ENCODE assay signal across 25 mouse cellular contexts in the genomic region with DNA sequence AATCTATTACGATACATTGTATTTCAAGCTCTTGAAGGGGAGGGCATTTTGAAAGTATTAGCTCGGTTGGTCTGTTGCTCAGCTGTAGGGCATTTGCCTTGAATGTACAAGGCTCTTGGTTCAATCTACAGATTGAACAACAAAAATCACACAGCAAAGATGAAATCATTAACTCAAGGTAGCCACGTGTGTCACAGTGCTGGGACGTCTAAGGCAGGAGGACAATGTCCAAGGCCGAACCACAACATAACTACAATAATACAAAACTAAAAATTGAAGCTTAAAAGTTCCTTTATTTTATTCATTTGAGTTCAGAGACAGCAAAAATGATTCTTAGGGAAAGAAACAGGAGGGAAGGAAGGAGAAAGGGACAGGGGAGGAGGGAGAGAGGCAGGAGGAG. TPM values are rescaled to one million over a fixed set of nuclear protein-coding genes. Genes with fewer than 3 reads are reported as not detected.
A peak's percentile ranks its signal among the peaks of the same experiment; 100 is the strongest.
DNase-seq lines count a peak whose midpoint lies in the region; ATAC-seq lines count a peak whose summit lies in the region.
"Had no signal": no experiment of that assay in that cellular context is flagged by ENCODE, and none has a peak within 500 bp of the region (broad histone marks: within the 10 kb centered on the region; RNA-seq: fewer than 3 reads in every experiment).

No protein-coding gene starts in this region.

- no peak overlapping the region for H3K9ac ChIP-seq in hindbrain, embryonic 11.5 days (ENCODE audit: low read depth, low read length)
- H3K9ac ChIP-seq in kidney, embryonic 14.5 days (ENCODE audit: low read depth, low read length): no peak overlapping the region
- H3K9ac ChIP-seq in neural tube, embryonic 15.5 days (replicated peaks): no peak overlapping the region
- H3K9ac ChIP-seq: heart, embryonic 15.5 days; kidney, embryonic 15.5 days; limb, embryonic 13.5 days; liver, embryonic 15.5 days; lung, embryonic 15.5 days; neural tube, embryonic 12.5 days had no signal

- 94% methylated on average over 5 of the region's 5 CpGs for WGBS in hindbrain, embryonic 10.5 days
- 91% methylated on average over 5 of the region's 5 CpGs for WGBS in hindbrain, embryonic 11.5 days
- WGBS in kidney, embryonic 14.5 days: 94% methylated on average over 5 of the region's 5 CpGs
- WGBS in neural tube, embryonic 15.5 days: 92% methylated on average over 5 of the region's 5 CpGs

- peak overlapping the region; percentile 16; the same call in 1 of the 2 replicates for H3K4me3 ChIP-seq in hindbrain, embryonic 10.5 days
- H3K4me3 ChIP-seq in hindbrain, embryonic 11.5 days (ENCODE audit: low read depth, low read length): no peak overlapping the region
- H3K4me3 ChIP-seq in kidney, embryonic 14.5 days (ENCODE audit: low read length): no peak overlapping the region
- H3K4me3 ChIP-seq in megakaryocyte, embryonic 14.5 days (replicated peaks): peak overlapping the region; percentile 33
- no peak overlapping the region for H3K4me3 ChIP-seq in neural tube, embryonic 15.5 days (replicated peaks)
- H3K4me3 ChIP-seq: heart, adult 2 months; heart, embryonic 15.5 days; kidney, embryonic 15.5 days; limb, embryonic 13.5 days; liver, embryonic 15.5 days; lung, embryonic 15.5 days; midbrain, embryonic 13.5 days; neural tube, embryonic 12.5 days had no signal

- no peaks in the 10 kb centered on the region for H3K27me3 ChIP-seq in hindbrain, embryonic 10.5 days (ENCODE audit: insufficient read depth, poor library complexity, severe bottlenecking)
- no peaks in the 10 kb centered on the region for H3K27me3 ChIP-seq in hindbrain, embryonic 11.5 days (ENCODE audit: control insufficient read depth, insufficient read depth, low read length)
- no peaks in the 10 kb centered on the region for H3K27me3 ChIP-seq in kidney, embryonic 14.5 days (ENCODE audit: control insufficient read depth, insufficient read depth, low read length)
- no peaks in the 10 kb centered on the region for H3K27me3 ChIP-seq in megakaryocyte, embryonic 14.5 days (replicated peaks)
- no peaks in the 10 kb centered on the region for H3K27me3 ChIP-seq in neural tube, embryonic 15.5 days (replicated peaks)
- H3K27me3 ChIP-seq: heart, embryonic 15.5 days; kidney, embryonic 15.5 days; limb, embryonic 13.5 days; liver, embryonic 15.5 days; lung, embryonic 15.5 days; midbrain, embryonic 13.5 days; neural tube, embryonic 12.5 days had no signal

- H3K27ac ChIP-seq in hindbrain, embryonic 10.5 days: no peak overlapping the region
- no peak overlapping the region for H3K27ac ChIP-seq in hindbrain, embryonic 11.5 days (ENCODE audit: low read depth, low read length)
- H3K27ac ChIP-seq in kidney, embryonic 14.5 days (ENCODE audit: low read depth, low read length): no peak overlapping the region
- no peak overlapping the region for H3K27ac ChIP-seq in neural tube, embryonic 15.5 days (replicated peaks)
- H3K27ac ChIP-seq: heart, adult 2 months; heart, embryonic 15.5 days; kidney, embryonic 15.5 days; limb, embryonic 13.5 days; liver, embryonic 15.5 days; lung, embryonic 15.5 days; midbrain, embryonic 13.5 days; neural tube, embryonic 12.5 days had no signal

- no peak for DNase-seq in hindbrain, embryonic 10.5 days (ENCODE audit: low spot score)
- no peak for DNase-seq in hindbrain, embryonic 11.5 days (ENCODE audit: low spot score)
- DNase-seq in kidney, adult 8-10 months: peak; percentile 15 to 17
- no peak for DNase-seq in spleen, postnatal 4 days (ENCODE audit: low spot score in 2 of 2)
- DNase-seq: adrenal gland, postnatal 14 days; cerebellum, adult 11 months; cerebellum, adult 9-10 months; cerebellum, postnatal 36 days; heart, adult 2 months; heart, postnatal 36 days; kidney, postnatal 4 days; thymus, postnatal 4 days had no signal

- no peak for ATAC-seq in hindbrain, embryonic 11.5 days (ENCODE audit: low FRiP score)
- no peak for ATAC-seq in kidney, embryonic 14.5 days (ENCODE audit: low FRiP score, low TSS enrichment)
- ATAC-seq in megakaryocyte, adult 5-6 weeks (ENCODE audit: poor library complexity, severe bottlenecking): no peak
- ATAC-seq in neural tube, embryonic 15.5 days (ENCODE audit: low FRiP score): no peak
- ATAC-seq: CD4-positive, CD25-positive, alpha-beta regulatory T cell, adult 4 months; forebrain, embryonic 14.5 days; midbrain, embryonic 13.5 days had no signal

- peaks cover 27% of the 10 kb centered on the region for H3K4me1 ChIP-seq in hindbrain, embryonic 10.5 days (replicated peaks)
- H3K4me1 ChIP-seq in hindbrain, embryonic 11.5 days (replicated peaks; ENCODE audit: control insufficient read depth, insufficient read depth, low read length): no peaks in the 10 kb centered on the region
- peaks cover 7% of the 10 kb centered on the region; the same call in 1 of the 2 replicates for H3K4me1 ChIP-seq in kidney, embryonic 14.5 days (ENCODE audit: control insufficient read depth, insufficient read depth, low read length)
- peaks cover 49% of the 10 kb centered on the region for H3K4me1 ChIP-seq in megakaryocyte, embryonic 14.5 days
- peaks cover 39% of the 10 kb centered on the region for H3K4me1 ChIP-seq in neural tube, embryonic 15.5 days

- H3K9me3 ChIP-seq in hindbrain, embryonic 10.5 days: no peaks in the 10 kb centered on the region
- H3K9me3 ChIP-seq in hindbrain, embryonic 11.5 days (ENCODE audit: control insufficient read depth, low read length): no peaks in the 10 kb centered on the region
- no peaks in the 10 kb centered on the region for H3K9me3 ChIP-seq in kidney, embryonic 14.5 days (ENCODE audit: control insufficient read depth, low read length)
- H3K9me3 ChIP-seq in megakaryocyte, embryonic 14.5 days: no peaks in the 10 kb centered on the region
- no peaks in the 10 kb centered on the region for H3K9me3 ChIP-seq in neural tube, embryonic 15.5 days (replicated peaks)
- H3K9me3 ChIP-seq: heart, embryonic 15.5 days; kidney, embryonic 15.5 days; limb, embryonic 13.5 days; liver, embryonic 15.5 days; lung, embryonic 15.5 days; midbrain, embryonic 13.5 days; neural tube, embryonic 12.5 days had no signal

- H3K36me3 ChIP-seq in hindbrain, embryonic 10.5 days: peaks cover 56% of the 10 kb centered on the region
- H3K36me3 ChIP-seq in hindbrain, embryonic 11.5 days (ENCODE audit: control insufficient read depth, insufficient read depth, low read length): 0 out of 2 replicates have a peak, but pooled peaks cover 6% of the 10 kb centered on the region
- peaks cover 22% of the 10 kb centered on the region; the same call in 1 of the 2 replicates for H3K36me3 ChIP-seq in kidney, embryonic 14.5 days (ENCODE audit: control insufficient read depth, insufficient read depth, low read length)
- H3K36me3 ChIP-seq in megakaryocyte, embryonic 14.5 days (replicated peaks; ENCODE audit: low read length): peaks cover 46% of the 10 kb centered on the region
- peaks cover 18% of the 10 kb centered on the region for H3K36me3 ChIP-seq in neural tube, embryonic 15.5 days

- H3K4me2 ChIP-seq in hindbrain, embryonic 11.5 days (replicated peaks; ENCODE audit: low read depth, low read length): no peak overlapping the region
- H3K4me2 ChIP-seq in kidney, embryonic 14.5 days (replicated peaks; ENCODE audit: low read depth, low read length): no peak overlapping the region
- 0 out of 2 replicates have a peak overlapping the region, but pooled peaks have one; percentile 3 for H3K4me2 ChIP-seq in neural tube, embryonic 15.5 days
- H3K4me2 ChIP-seq: heart, embryonic 15.5 days; kidney, embryonic 15.5 days; limb, embryonic 13.5 days; liver, embryonic 15.5 days; lung, embryonic 15.5 days; midbrain, embryonic 13.5 days; neural tube, embryonic 12.5 days had no signal

RNA-seq across cellular contexts. Expression of gene Zfp426, which starts 3.0 kb away (rescaled TPM):
- 24.0 and 26.1 TPM in 2 replicates for polyA plus RNA-seq in hindbrain, embryonic 10.5 days (2016; fragmentation: Nextera tagmentation; extraction: Ambion mirVana)
- polyA plus RNA-seq in hindbrain, embryonic 11.5 days (2014; fragmentation: Nextera tagmentation; extraction: Ambion mirVana): 32.7 and 35.2 TPM in 2 replicates
- 12.8 and 22.6 TPM in 2 replicates for polyA plus RNA-seq in kidney, embryonic 14.5 days (2014; fragmentation: Nextera tagmentation; extraction: Ambion mirVana)
- polyA plus RNA-seq in megakaryocyte, embryonic 14.5 days (2012; ENCODE audit: insufficient read depth, low replicate concordance): 0.37 and 1.2 TPM in 2 replicates
- total RNA-seq in megakaryocyte, adult 5-6 weeks (2015): 18.6 and 22.3 TPM in 2 replicates
- 20.8 and 23.6 TPM in 2 replicates for total RNA-seq in megakaryocyte, adult 5-6 weeks (2017)
- 30.3 and 32.7 TPM in 2 replicates for polyA plus RNA-seq in neural tube, embryonic 15.5 days (2015; fragmentation: Nextera tagmentation; extraction: Ambion mirVana)

RNA-seq across cellular contexts. Expression of gene Zfp26, which starts 29.6 kb away (rescaled TPM):
- 16.5 and 25.9 TPM in 2 replicates for polyA plus RNA-seq in hindbrain, embryonic 10.5 days (2016; fragmentation: Nextera tagmentation; extraction: Ambion mirVana)
- polyA plus RNA-seq in hindbrain, embryonic 11.5 days (2014; fragmentation: Nextera tagmentation; extraction: Ambion mirVana): 28.8 and 34.9 TPM in 2 replicates
- polyA plus RNA-seq in kidney, embryonic 14.5 days (2014; fragmentation: Nextera tagmentation; extraction: Ambion mirVana): 15.7 and 36.5 TPM in 2 replicates
- 0.08 and 0.24 TPM in 2 replicates for polyA plus RNA-seq in megakaryocyte, embryonic 14.5 days (2012; ENCODE audit: insufficient read depth, low replicate concordance)
- 23.0 and 27.1 TPM in 2 replicates for total RNA-seq in megakaryocyte, adult 5-6 weeks (2015)
- total RNA-seq in megakaryocyte, adult 5-6 weeks (2017): 33.0 and 36.9 TPM in 2 replicates
- 12.1 and 13.6 TPM in 2 replicates for polyA plus RNA-seq in neural tube, embryonic 15.5 days (2015; fragmentation: Nextera tagmentation; extraction: Ambion mirVana)

RNA-seq across cellular contexts. Expression of gene Zfp266, which starts 31.7 kb away (rescaled TPM):
- polyA plus RNA-seq in hindbrain, embryonic 10.5 days (2016; fragmentation: Nextera tagmentation; extraction: Ambion mirVana): 99.3 and 123 TPM in 2 replicates
- 125 and 129 TPM in 2 replicates for polyA plus RNA-seq in hindbrain, embryonic 11.5 days (2014; fragmentation: Nextera tagmentation; extraction: Ambion mirVana)
- 80.5 and 96.4 TPM in 2 replicates for polyA plus RNA-seq in kidney, embryonic 14.5 days (2014; fragmentation: Nextera tagmentation; extraction: Ambion mirVana)
- polyA plus RNA-seq in megakaryocyte, embryonic 14.5 days (2012; ENCODE audit: insufficient read depth, low replicate concordance): 0.26 and 0.56 TPM in 2 replicates
- total RNA-seq in megakaryocyte, adult 5-6 weeks (2015): 20.8 and 24.3 TPM in 2 replicates
- total RNA-seq in megakaryocyte, adult 5-6 weeks (2017): 21.0 and 22.8 TPM in 2 replicates
- polyA plus RNA-seq in neural tube, embryonic 15.5 days (2015; fragmentation: Nextera tagmentation; extraction: Ambion mirVana): 82.9 and 91.7 TPM in 2 replicates

Comparison
In these comparisons a context has a peak if more than half of its experiments do, and no peak if none do; other contexts are left out.
1. H3K4me3 ChIP-seq: peak in hindbrain, embryonic 10.5 days (single experiment) and megakaryocyte, embryonic 14.5 days (single experiment); none in hindbrain, embryonic 11.5 days (single experiment), kidney, embryonic 14.5 days (single experiment) and neural tube, embryonic 15.5 days (single experiment).
2. DNase-seq: peak in kidney, adult 8-10 months (2 of 2); none in hindbrain, embryonic 10.5 days (single experiment), hindbrain, embryonic 11.5 days (single experiment) and spleen, postnatal 4 days (0 of 2).
3. RNA of gene Zfp26, which starts 29.6 kb away (polyA plus RNA-seq): 15.7 to 36.5 TPM in kidney, embryonic 14.5 days, 28.8 to 34.9 TPM in hindbrain, embryonic 11.5 days, 16.5 to 25.9 TPM in hindbrain, embryonic 10.5 days and 12.1 to 13.6 TPM in neural tube, embryonic 15.5 days; 0.08 to 0.24 TPM in megakaryocyte, embryonic 14.5 days; every median in the first group is over 10 times any median in the second.
4. RNA of gene Zfp266, which starts 31.7 kb away (polyA plus RNA-seq): 125 to 129 TPM in hindbrain, embryonic 11.5 days, 99.3 to 123 TPM in hindbrain, embryonic 10.5 days, 80.5 to 96.4 TPM in kidney, embryonic 14.5 days and 82.9 to 91.7 TPM in neural tube, embryonic 15.5 days; 0.26 to 0.56 TPM in megakaryocyte, embryonic 14.5 days; every median in the first group is over 10 times any median in the second.